Mouse (Mus musculus) ES-E14 (cell line): ENCODE results near the gene Srms.

Experiments
- CHD2 ChIP-seq: IDR thresholded peaks from 2 replicates; pipeline ENCODE4 v1.6.1; 2014; ENCODE audit warnings: mild to moderate bottlenecking, low read depth, low read length, inconsistent platforms
- HCFC1 ChIP-seq: IDR thresholded peaks from 2 replicates; pipeline ENCODE4 v1.6.1; 2012; ENCODE audit warnings: low read length, inconsistent platforms, borderline replicate concordance; ENCODE audit not compliant: insufficient read depth
- MAFK ChIP-seq: IDR thresholded peaks from 2 replicates; pipeline ENCODE4 v1.6.1; 2014; ENCODE audit warnings: mild to moderate bottlenecking, low read depth, low read length, inconsistent platforms; ENCODE audit not compliant: insufficient read depth
- ZC3H11A ChIP-seq: IDR thresholded peaks from 2 replicates; pipeline ENCODE4 v1.6.1; 2012; ENCODE audit warnings: low read depth, mild to moderate bottlenecking, inconsistent platforms, low read length, borderline replicate concordance
- ZNF384 ChIP-seq: IDR thresholded peaks from 2 replicates; pipeline ENCODE4 v1.6.1; 2012; ENCODE audit warnings: low read depth, low read length, inconsistent platforms

DNA sequence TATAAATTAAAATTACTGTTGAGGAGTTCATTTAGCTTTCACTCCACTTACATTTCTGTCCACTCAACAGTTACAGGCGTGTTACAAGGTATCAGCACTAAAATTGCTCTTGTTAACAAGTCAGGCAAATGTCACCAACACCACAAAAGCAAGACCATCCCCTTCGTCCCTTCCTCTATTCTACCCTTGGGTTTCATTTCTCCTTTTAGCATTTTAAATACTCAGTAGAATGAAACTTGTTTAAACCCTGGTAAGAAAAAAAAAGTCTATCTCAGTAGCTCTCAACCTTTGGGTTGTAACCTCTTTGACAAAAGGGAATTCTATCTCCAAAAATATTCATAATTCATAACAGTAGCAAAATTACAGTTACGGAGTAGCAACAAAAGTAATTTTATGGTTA is 19.9 kb downstream of the Srms start:
- no peak for TF ChIP-seq CHD2
- no peak for TF ChIP-seq ZC3H11A
- no peak for TF ChIP-seq ZNF384
- no peak for TF ChIP-seq HCFC1
- TF ChIP-seq MAFK = no peak
